Mouse (Mus musculus) embryonic facial prominence, embryonic 12.5 days (tissue): ENCODE data around the gene Abcd4. TPM values are rescaled to one million over a fixed set of nuclear protein-coding genes. Genes with fewer than 3 reads are reported as not detected.

Source experiments
- ATAC-seq: fragments of 200-750 bp; cut with Nextera tagmentation; 2 replicates; pipeline ENCODE4 v1.8.0; 2017; ENCODE audit not compliant: insufficient number of reproducible peaks, insufficient read depth, low FRiP score, low TSS enrichment
- H3K27ac ChIP-seq: fragments of 300-500 bp; sonication (generic); 2 replicates; pipeline ENCODE4 v1.5.1; 2016; ENCODE audit warnings: mild to moderate bottlenecking
- H3K27me3 ChIP-seq: fragments of 300-500 bp; sonication (generic); 2 replicates; pipeline ENCODE4 v1.6.1; 2016; ENCODE audit warnings: mild to moderate bottlenecking, moderate library complexity
- H3K36me3 ChIP-seq: fragments of 300-500 bp; sonication (generic); 2 replicates; pipeline ENCODE4 v1.6.1; 2016; ENCODE audit warnings: mild to moderate bottlenecking
- H3K4me1 ChIP-seq: fragments of 300-500 bp; sonication (generic); 2 replicates; pipeline ENCODE4 v1.6.1; 2016
- H3K4me2 ChIP-seq: fragments of 300-500 bp; sonication (generic); replicated peaks from 2 replicates; pipeline ENCODE4 v1.6.1; 2016; ENCODE audit warnings: mild to moderate bottlenecking, moderate library complexity
- H3K4me3 ChIP-seq: fragments of 300-500 bp; sonication (generic); 2 replicates; pipeline ENCODE4 v1.5.1; 2016; ENCODE audit warnings: mild to moderate bottlenecking
- H3K9ac ChIP-seq: fragments of 300-500 bp; sonication (generic); 2 replicates; pipeline ENCODE4 v1.6.1; 2016; ENCODE audit warnings: mild to moderate bottlenecking, moderate library complexity
- H3K9me3 ChIP-seq: fragments of 300-500 bp; sonication (generic); 2 replicates; pipeline ENCODE4 v1.6.1; 2016; ENCODE audit warnings: mild to moderate bottlenecking, moderate library complexity
- WGBS: fragments of 180-500 bp; shearing (Covaris S2); methylation state at CpG from one replicate; pipeline ENCODE4 v1.1.7; 2016; 5-methylcytosine and 5-hydroxymethylcytosine counted together
- polyA plus RNA-seq: library from polyadenylated mRNA; unstranded; fragments of >200 nt; fragmentation: Nextera tagmentation; extraction: Ambion mirVana; gene quantifications from 2 replicates; pipeline ENCODE4 v1.2.1, GENCODE M21; 2016

The Abcd4 gene
- polyA plus RNA-seq, 1 experiment from 2014 or later: 16.0 TPM

GRCm38 (mm10) chr12:84612518-84612917 is 4.7 kb downstream of the Abcd4 start:
- Histone ChIP-seq H3K27ac (no peak overlapping the region), H3K9ac (no peak overlapping the region), H3K36me3 (0 out of 2 replicates have a peak, but pooled peaks cover 14% of the 10 kb centered on the region), H3K4me2 (no peak overlapping the region), H3K27me3 (no peaks in the 10 kb centered on the region), H3K9me3 (no peaks in the 10 kb centered on the region), H3K4me3 (no peak overlapping the region), H3K4me1 (no peaks in the 10 kb centered on the region)
- 70% methylated on average over 8 of the region's 8 CpGs for WGBS
- no peak for ATAC-seq

GRCm38 (mm10) chr12:84611718-84612117 is 5.5 kb downstream of the Abcd4 start:
- Histone ChIP-seq H3K27me3 (no peaks in the 10 kb centered on the region), H3K36me3 (0 out of 2 replicates have a peak, but pooled peaks cover 14% of the 10 kb centered on the region), H3K4me2 (no peak overlapping the region), H3K4me1 (no peaks in the 10 kb centered on the region), H3K9me3 (no peaks in the 10 kb centered on the region), H3K27ac (no peak overlapping the region), H3K4me3 (no peak overlapping the region), H3K9ac (no peak overlapping the region)
- 88% methylated on average over 10 of the region's 10 CpGs for whole genome bisulfite sequencing
- ATAC-seq: no peak

GRCm38 (mm10) chr12:84605860-84606259 is 11.4 kb downstream of the Abcd4 start:
- Histone ChIP-seq H3K4me3 (no peak overlapping the region), H3K4me1 (no peaks in the 10 kb centered on the region), H3K27ac (no peak overlapping the region), H3K4me2 (no peak overlapping the region), H3K27me3 (no peaks in the 10 kb centered on the region), H3K9ac (no peak overlapping the region), H3K9me3 (no peaks in the 10 kb centered on the region), H3K36me3 (peaks cover 17% of the 10 kb centered on the region)
- 76% methylated on average over 7 of the region's 7 CpGs for WGBS
- no peak for ATAC-seq

- H3K27me3 ChIP-seq: peaks cover 4% of the 10 kb centered on the region; the same call in 1 of the 2 replicates
- H3K9ac ChIP-seq: no peak overlapping the region
- H3K4me3 ChIP-seq: no peak overlapping the region
- H3K9me3 ChIP-seq: no peaks in the 10 kb centered on the region
- H3K4me1 ChIP-seq: no peaks in the 10 kb centered on the region
- ATAC-seq: no peak
- H3K27ac ChIP-seq: no peak overlapping the region
- peaks cover 14% of the 10 kb centered on the region for H3K36me3 ChIP-seq
- H3K4me2 ChIP-seq: no peak overlapping the region
- WGBS: 88% methylated on average over 7 of the region's 7 CpGs
Measured at GRCm38 (mm10) chr12:84604001-84604400, 13.2 kb downstream of the Abcd4 start.

- peaks cover 6% of the 10 kb centered on the region for H3K36me3 ChIP-seq
- peaks cover 5% of the 10 kb centered on the region; the same call in 1 of the 2 replicates for H3K27me3 ChIP-seq
- WGBS: 11% methylated on average over 8 of the region's 8 CpGs
- no peak overlapping the region for H3K9ac ChIP-seq
- no peak overlapping the region for H3K27ac ChIP-seq
- no peak for ATAC-seq
- H3K9me3 ChIP-seq: no peaks in the 10 kb centered on the region
- H3K4me3 ChIP-seq: no peak overlapping the region
- H3K4me2 ChIP-seq: no peak overlapping the region
- no peaks in the 10 kb centered on the region for H3K4me1 ChIP-seq
Measured at GRCm38 (mm10) chr12:84598324-84598723, 18.9 kb downstream of the Abcd4 start.

- H3K27ac ChIP-seq: no peak overlapping the region
- no peaks in the 10 kb centered on the region for H3K36me3 ChIP-seq
- H3K4me1 ChIP-seq: peaks cover 4% of the 10 kb centered on the region
- peak overlapping the region; percentile 47 for H3K4me3 ChIP-seq
- no peaks in the 10 kb centered on the region for H3K27me3 ChIP-seq
- peak overlapping the region; percentile 57 for H3K9ac ChIP-seq
- H3K9me3 ChIP-seq: no peaks in the 10 kb centered on the region
- ATAC-seq: no peak
- under 1% methylated on average over 54 of the region's 54 CpGs for WGBS
- H3K4me2 ChIP-seq: peak overlapping the region; percentile 95
Measured at GRCm38 (mm10) chr12:84589825-84590761, 27.1 kb downstream of the Abcd4 start.

- Histone ChIP-seq H3K36me3 (no peaks in the 10 kb centered on the region), H3K4me3 (no peak overlapping the region), H3K9me3 (no peaks in the 10 kb centered on the region), H3K4me2 (no peak overlapping the region), H3K9ac (no peak overlapping the region), H3K27ac (no peak overlapping the region), H3K4me1 (0 out of 2 replicates have a peak, but pooled peaks cover 4% of the 10 kb centered on the region), H3K27me3 (peaks cover 6% of the 10 kb centered on the region; the same call in 1 of the 2 replicates)
- WGBS: 94% methylated on average over 2 of the region's 2 CpGs
- no peak for ATAC-seq
Measured at GRCm38 (mm10) chr12:84581285-84581684, 35.9 kb downstream of the Abcd4 start.

- Histone ChIP-seq H3K36me3 (no peaks in the 10 kb centered on the region), H3K9me3 (no peaks in the 10 kb centered on the region), H3K27ac (no peak overlapping the region), H3K27me3 (peaks cover 32% of the 10 kb centered on the region), H3K4me2 (no peak overlapping the region), H3K4me1 (0 out of 2 replicates have a peak, but pooled peaks cover 4% of the 10 kb centered on the region), H3K4me3 (no peak overlapping the region), H3K9ac (no peak overlapping the region)
- 33% methylated on average over 5 of the region's 5 CpGs for WGBS
- no peak for ATAC-seq
Measured at GRCm38 (mm10) chr12:84578440-84578770, 38.8 kb downstream of the Abcd4 start.

- Histone ChIP-seq H3K9me3 (no peaks in the 10 kb centered on the region), H3K4me2 (no peak overlapping the region), H3K4me3 (no peak overlapping the region), H3K9ac (no peak overlapping the region), H3K27ac (no peak overlapping the region), H3K27me3 (peaks cover 37% of the 10 kb centered on the region), H3K4me1 (0 out of 2 replicates have a peak, but pooled peaks cover 4% of the 10 kb centered on the region), H3K36me3 (no peaks in the 10 kb centered on the region)
- no peak for ATAC-seq
- 63% methylated on average over 11 of the region's 11 CpGs for WGBS
Measured at GRCm38 (mm10) chr12:84577768-84578439, 39.3 kb downstream of the Abcd4 start.

GRCm38 (mm10) chr12:84573094-84573493 is 44.1 kb downstream of the Abcd4 start:
- no peak overlapping the region for H3K27ac ChIP-seq
- WGBS: 15% methylated on average over 7 of the region's 7 CpGs

GRCm38 (mm10) chr12:84572341-84572720 is 44.9 kb downstream of the Abcd4 start:
- WGBS: 0% methylated on average over 7 of the region's 7 CpGs
- no peak for ATAC-seq
- H3K4me3 ChIP-seq: no peak overlapping the region
- peaks cover 88% of the 10 kb centered on the region for H3K27me3 ChIP-seq
- H3K4me1 ChIP-seq: peaks cover 18% of the 10 kb centered on the region
- no peaks in the 10 kb centered on the region for H3K36me3 ChIP-seq
- no peak overlapping the region for H3K27ac ChIP-seq
- no peak overlapping the region for H3K9ac ChIP-seq
- H3K4me2 ChIP-seq: no peak overlapping the region
- H3K9me3 ChIP-seq: no peaks in the 10 kb centered on the region

More at GRCm38 (mm10) chr12:84573094-84573493, 44.1 kb downstream of the Abcd4 start:
- Histone ChIP-seq H3K4me1 (peaks cover 18% of the 10 kb centered on the region), H3K9me3 (no peaks in the 10 kb centered on the region), H3K36me3 (no peaks in the 10 kb centered on the region), H3K9ac (no peak overlapping the region), H3K27me3 (peaks cover 83% of the 10 kb centered on the region), H3K4me3 (no peak overlapping the region), H3K4me2 (no peak overlapping the region)
- no peak for ATAC-seq
